Mouse (Mus musculus): Measurements from ENCODE around the gene Scpep1.

Scpep1 gene

GRCm38 (mm10) chr11:88878011-88878410, 77.3 kb downstream of the Scpep1 start:
- DNase-seq (ENCODE audit: low read depth, low spot score), result no peak
